Mouse (Mus musculus) limb, embryonic 14.5 days (tissue): ENCODE data around the gene Kcnip2. TPM values are rescaled to one million over a fixed set of nuclear protein-coding genes. Genes with fewer than 3 reads are reported as not detected.
A peak's percentile ranks its signal among the peaks of the same experiment; 100 is the strongest.

Source experiments
- ATAC-seq: fragments of 200-750 bp; cut with Nextera tagmentation; 2 replicates; pipeline ENCODE4 v1.8.0; 2017; ENCODE audit warnings: low read depth, moderate number of reproducible peaks, moderate TSS enrichment; ENCODE audit not compliant: low FRiP score
- DNase-seq: peaks from one replicate; pipeline ENCODE4 v3.0.0-alpha.2; 2015; ENCODE audit warnings: low spot score
- H3K27ac ChIP-seq: fragments of 300-500 bp; sonication (generic); replicated peaks from 2 replicates; pipeline ENCODE4 v1.5.1; 2014; ENCODE audit warnings: low read depth, mild to moderate bottlenecking, low read length, moderate library complexity, mixed read lengths
- H3K27me3 ChIP-seq: fragments of 300-500 bp; sonication (generic); 2 replicates; pipeline ENCODE4 v1.6.1; 2014; ENCODE audit warnings: low read length, mixed read lengths; ENCODE audit not compliant: control insufficient read depth, insufficient read depth
- H3K36me3 ChIP-seq: fragments of 300-500 bp; sonication (generic); 2 replicates; pipeline ENCODE4 v1.6.1; 2014; ENCODE audit warnings: mild to moderate bottlenecking, low read length, moderate library complexity, mixed read lengths; ENCODE audit not compliant: control insufficient read depth, insufficient read depth
- H3K4me1 ChIP-seq: fragments of 300-500 bp; sonication (generic); 2 replicates; pipeline ENCODE4 v1.6.1; 2014; ENCODE audit warnings: antibody characterized with exemption, low read length, mixed read lengths; ENCODE audit not compliant: control insufficient read depth, insufficient read depth
- H3K4me2 ChIP-seq: fragments of 300-500 bp; sonication (generic); replicated peaks from 2 replicates; pipeline ENCODE4 v1.6.1; 2014; ENCODE audit warnings: low read depth, mild to moderate bottlenecking, low read length, moderate library complexity; ENCODE audit not compliant: severe bottlenecking
- H3K4me3 ChIP-seq: fragments of 300-500 bp; sonication (generic); replicated peaks from 2 replicates; pipeline ENCODE4 v1.5.1; 2014; ENCODE audit warnings: low read length
- H3K9ac ChIP-seq: fragments of 300-500 bp; sonication (generic); 2 replicates; pipeline ENCODE4 v1.6.1; 2014; ENCODE audit warnings: mild to moderate bottlenecking, low read depth, low read length, moderate library complexity; ENCODE audit not compliant: severe bottlenecking
- H3K9me3 ChIP-seq: fragments of 300-500 bp; sonication (generic); 2 replicates; pipeline ENCODE4 v1.6.1; 2016; ENCODE audit warnings: low read length; ENCODE audit not compliant: control insufficient read depth
- POLR2A ChIP-seq: fragments of 200-500 bp; IDR thresholded peaks from 2 replicates; pipeline ENCODE4 v1.8.0; 2012; ENCODE audit warnings: inconsistent platforms, mild to moderate bottlenecking, moderate library complexity, borderline replicate concordance; ENCODE audit not compliant: insufficient read depth, insufficient read length; ENCODE audit errors: extremely low read depth
- WGBS: fragments of 180-500 bp; shearing (Covaris S2); extraction: QIAGEN DNeasy Blood & Tissue Kit; methylation state at CpG from one replicate; pipeline ENCODE4 v1.1.7; 2014; 5-methylcytosine and 5-hydroxymethylcytosine counted together
- polyA plus RNA-seq, 2 experiments: library from polyadenylated mRNA; depleted of rRNA in 1 of 2; stranded (reverse) in 1 of 2; unstranded in 1 of 2; fragments of >200 nt; fragmentation: Nextera tagmentation in 1 of 2; extraction: Ambion mirVana in 1 of 2; gene quantifications; 2 replicates each; pipeline versions ENCODE4 v1.2.1 to v1.2.3; 2012 to 2014

The Kcnip2 gene
- polyA plus RNA-seq (2012; rRNA removed) (1.3 and 1.5 TPM in 2 replicates), polyA plus RNA-seq (2014; fragmentation: Nextera tagmentation; extraction: Ambion mirVana) (0.55 and 0.92 TPM in 2 replicates)

DNA sequence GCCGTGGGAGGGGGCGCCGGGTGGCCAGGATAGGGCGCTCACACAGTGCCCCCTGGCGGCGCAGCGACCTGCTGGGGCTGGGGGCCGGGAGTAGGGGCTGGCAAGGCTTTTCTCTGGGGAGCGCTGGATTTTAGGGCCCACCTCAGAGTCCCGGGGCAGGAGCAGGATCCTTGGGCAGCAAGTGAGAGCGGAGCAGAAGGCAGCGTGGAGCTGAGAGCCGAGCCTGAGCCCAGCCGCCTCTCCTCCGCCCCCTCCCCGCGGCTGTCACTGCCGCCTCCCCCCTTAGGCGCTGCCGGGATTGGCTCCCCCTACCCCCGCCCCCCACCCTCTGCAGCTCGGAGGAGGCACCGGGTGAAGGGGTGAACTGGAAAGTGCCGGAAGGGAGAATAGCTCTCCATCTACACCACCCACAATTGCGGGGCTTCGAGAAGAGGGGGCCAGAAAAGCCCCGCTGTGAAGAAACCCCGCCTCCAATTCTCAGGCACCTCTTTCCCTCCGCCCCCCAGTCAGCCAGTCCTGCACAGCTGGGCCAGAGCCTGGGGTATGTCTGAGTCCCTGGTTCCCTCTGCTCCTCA, at the start of gene Kcnip2:
TSS of gene Kcnip2 (minus strand) at position 231 of the 575 bp plus-strand sequence.
- peak; percentile 45 for DNase-seq
- no peak for TF ChIP-seq POLR2A
- peak; percentile 61; the same call in 1 of the 2 replicates for ATAC-seq
- peak within 1 kb of the TSS; percentile 78 for H3K4me2 ChIP-seq
- peak within 1 kb of the TSS; percentile 34 for H3K4me3 ChIP-seq
- WGBS = 0% methylated on average over 20 of the region's 29 CpGs
- no peaks in the 10 kb centered on the region for H3K9me3 ChIP-seq
- H3K36me3 ChIP-seq = peaks cover 6% of the 10 kb centered on the region
- peaks cover 21% of the 10 kb centered on the region for H3K4me1 ChIP-seq
- H3K9ac ChIP-seq = peak within 1 kb of the TSS; percentile 50
- H3K27me3 ChIP-seq = peaks cover 10% of the 10 kb centered on the region
- no peak within 1 kb of the TSS for H3K27ac ChIP-seq

DNA sequence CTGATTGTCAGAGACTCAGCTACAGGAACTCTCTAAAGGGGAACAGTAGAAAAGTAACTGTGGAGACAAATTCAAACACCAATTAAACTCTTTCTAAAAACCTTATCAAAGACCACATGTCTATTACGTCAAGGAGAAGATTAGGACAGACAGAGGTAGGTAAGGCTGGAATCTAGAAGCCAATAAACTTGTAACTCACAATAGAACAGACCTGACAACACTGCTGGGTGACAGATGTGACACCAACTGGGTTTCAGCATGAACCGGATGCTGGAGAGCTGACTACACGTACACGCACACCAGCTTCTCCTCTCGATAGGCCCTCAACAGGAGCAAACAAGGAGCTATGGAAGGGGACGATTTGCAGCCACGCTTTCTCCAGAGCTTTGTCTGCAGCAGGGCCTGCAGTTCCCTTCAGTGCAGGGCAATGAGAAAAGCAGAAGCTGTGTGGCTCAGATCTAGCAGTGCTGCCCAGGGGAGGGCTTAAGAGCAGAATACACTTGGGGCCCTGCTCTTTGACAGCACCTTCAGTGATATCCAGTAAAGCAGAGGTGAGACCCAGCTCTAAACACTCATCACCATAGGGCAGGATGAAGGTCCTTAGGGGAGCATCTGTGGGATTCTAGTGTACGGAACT, 39.5 kb upstream of the Kcnip2 start:
- no peak for DNase-seq
- H3K4me1 ChIP-seq = peaks cover 5% of the 10 kb centered on the region; the same call in 1 of the 2 replicates
- no peak overlapping the region for H3K4me3 ChIP-seq
- H3K9ac ChIP-seq = no peak overlapping the region
- no peak overlapping the region for H3K4me2 ChIP-seq
- no peaks in the 10 kb centered on the region for H3K36me3 ChIP-seq
- H3K27ac ChIP-seq = no peak overlapping the region
- no peaks in the 10 kb centered on the region for H3K9me3 ChIP-seq
- no peak for TF ChIP-seq POLR2A
- no peak for ATAC-seq
- H3K27me3 ChIP-seq = no peaks in the 10 kb centered on the region
- WGBS = 55% methylated on average over 8 of the region's 8 CpGs

DNA sequence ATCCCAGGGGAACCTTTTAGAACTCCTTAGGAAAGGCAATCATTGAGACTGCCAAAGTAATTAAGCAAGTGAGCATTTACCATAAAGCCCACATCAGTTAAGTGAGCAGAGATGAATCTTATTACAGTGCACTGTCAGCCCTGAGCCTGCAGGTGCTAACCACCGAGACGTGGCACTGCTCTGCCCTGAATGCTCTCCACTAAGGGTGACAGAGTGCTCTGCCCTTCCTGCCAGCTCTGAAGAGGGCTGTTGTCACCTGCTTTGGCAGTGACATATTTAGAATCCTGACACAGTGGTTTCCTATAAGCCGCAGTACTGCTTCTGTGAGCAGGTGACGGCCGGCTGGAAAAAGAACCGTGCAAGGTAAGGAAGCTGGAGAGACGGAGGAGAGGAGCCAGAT, 38.7 kb upstream of the Kcnip2 start:
- DNase-seq (no peak), ATAC-seq (no peak)
- no peak for TF ChIP-seq POLR2A
- Histone ChIP-seq H3K9me3 (no peaks in the 10 kb centered on the region), H3K4me1 (peaks cover 5% of the 10 kb centered on the region; the same call in 1 of the 2 replicates), H3K4me2 (no peak overlapping the region), H3K36me3 (no peaks in the 10 kb centered on the region), H3K27me3 (no peaks in the 10 kb centered on the region), H3K27ac (no peak overlapping the region), H3K4me3 (no peak overlapping the region), H3K9ac (no peak overlapping the region)
- WGBS = 73% methylated on average over 7 of the region's 7 CpGs

DNA sequence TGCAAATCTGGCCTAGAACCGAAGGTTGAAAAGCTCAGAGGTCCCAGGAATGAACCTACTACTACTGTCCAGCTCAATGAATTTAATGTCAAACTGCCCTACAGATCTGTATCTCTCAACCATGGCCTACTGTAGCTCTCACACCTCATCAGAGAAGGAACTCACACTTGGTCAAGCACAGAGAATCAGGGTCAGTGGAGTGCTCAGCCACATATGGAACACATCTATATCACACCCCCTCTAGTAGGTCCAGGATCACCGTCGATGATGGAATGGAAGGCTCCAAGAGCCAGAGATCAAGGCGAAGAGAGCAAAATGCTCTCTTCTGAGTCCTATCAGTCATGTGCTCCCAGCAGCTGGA, 31.9 kb upstream of the Kcnip2 start:
- peaks cover 2% of the 10 kb centered on the region; the same call in 1 of the 2 replicates for H3K4me1 ChIP-seq
- DNase-seq (no peak), ATAC-seq (no peak)
- 65% methylated on average over 4 of the region's 4 CpGs for WGBS
- no peaks in the 10 kb centered on the region for H3K9me3 ChIP-seq
- no peak overlapping the region for H3K4me2 ChIP-seq
- peak overlapping the region; percentile 35 for H3K27ac ChIP-seq
- H3K4me3 ChIP-seq = no peak overlapping the region
- TF ChIP-seq POLR2A = no peak
- no peaks in the 10 kb centered on the region for H3K27me3 ChIP-seq
- H3K36me3 ChIP-seq = no peaks in the 10 kb centered on the region
- H3K9ac ChIP-seq = no peak overlapping the region

DNA sequence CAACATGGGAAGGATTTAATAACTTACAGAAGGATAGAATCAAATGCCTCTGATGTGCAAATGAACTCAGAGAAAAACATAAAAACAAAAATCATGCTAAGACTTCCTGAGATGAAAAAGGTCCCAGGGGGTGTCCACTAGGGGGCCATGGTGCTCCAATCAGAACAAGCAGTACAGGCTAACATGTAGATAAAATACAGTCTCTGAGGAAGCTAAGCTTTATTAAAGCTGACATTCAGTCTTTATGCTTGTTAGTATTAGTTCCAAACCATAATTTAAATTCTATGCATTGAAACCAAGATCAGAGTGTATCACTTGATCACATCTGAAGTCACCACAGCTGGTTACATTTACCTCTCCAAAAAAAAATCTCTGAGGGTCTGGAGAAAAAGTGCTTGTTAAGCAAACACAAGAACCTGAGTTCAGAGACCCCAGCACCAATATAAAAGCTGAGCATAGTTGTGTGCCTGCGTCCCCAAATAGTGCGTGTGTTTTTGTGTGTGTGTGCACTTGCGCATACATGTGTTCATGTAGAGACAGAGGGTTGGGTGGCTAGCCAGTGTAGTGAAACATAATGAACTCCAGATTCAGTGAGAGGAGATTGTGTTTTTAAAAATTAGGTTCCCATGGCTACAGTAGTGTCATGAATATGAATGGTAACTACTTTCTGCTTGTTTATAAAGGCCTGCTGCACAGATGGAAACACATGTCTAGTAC, 31.3 kb upstream of the Kcnip2 start:
- Histone ChIP-seq H3K4me2 (no peak overlapping the region), H3K36me3 (no peaks in the 10 kb centered on the region), H3K9ac (no peak overlapping the region), H3K9me3 (no peaks in the 10 kb centered on the region), H3K27me3 (no peaks in the 10 kb centered on the region), H3K4me3 (no peak overlapping the region), H3K4me1 (peaks cover 2% of the 10 kb centered on the region; the same call in 1 of the 2 replicates), H3K27ac (peak overlapping the region; percentile 35)
- TF ChIP-seq POLR2A = no peak
- DNase-seq (peak; percentile 63), ATAC-seq (peak; percentile 62)
- WGBS = 66% methylated on average over 3 of the region's 3 CpGs
